In the genomic region with DNA sequence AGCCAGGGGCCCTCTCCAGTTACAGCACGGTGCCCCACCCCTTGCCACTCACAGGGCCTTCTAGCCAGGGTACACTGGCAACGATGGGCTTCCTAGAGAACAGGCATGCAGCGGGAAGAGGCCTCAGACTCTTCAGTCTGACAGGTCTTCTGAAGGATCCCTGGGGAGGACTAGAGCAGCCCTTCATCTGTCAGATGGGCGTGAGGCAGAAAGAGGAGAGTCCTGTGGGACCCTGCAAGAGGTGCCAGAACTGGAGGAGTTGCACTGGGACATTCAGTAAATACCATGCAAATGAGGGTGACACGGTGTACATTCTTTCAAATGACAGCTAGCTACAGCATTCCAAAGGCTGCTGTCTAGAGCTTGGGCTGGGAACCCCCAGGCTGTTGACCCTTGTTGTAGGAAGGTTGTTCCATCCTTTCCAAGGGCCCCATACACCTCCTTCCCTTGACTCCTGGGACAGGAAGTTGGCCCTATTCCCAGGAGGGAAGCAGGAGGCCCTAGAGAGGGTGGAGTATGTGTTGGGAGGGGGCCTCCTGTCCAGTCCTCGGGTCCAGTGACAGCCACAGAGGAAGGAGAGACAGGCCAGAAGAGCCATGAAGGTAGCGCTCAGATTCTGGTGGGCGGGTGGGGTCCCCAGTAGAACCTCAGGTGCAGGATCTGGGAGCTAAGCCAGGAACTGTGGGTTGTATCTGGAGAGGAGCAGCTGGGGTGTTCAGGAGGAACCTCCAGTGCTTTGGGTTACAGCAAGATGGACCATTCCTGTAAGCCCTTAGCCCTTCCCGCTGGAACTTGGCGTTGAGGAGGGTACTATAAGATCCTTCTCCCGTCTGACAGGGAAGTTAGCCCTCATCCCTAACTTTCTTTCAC, we compare ENCODE assay signal across 8 mouse cellular contexts. TPM values are rescaled to one million over a fixed set of nuclear protein-coding genes. Genes with fewer than 3 reads are reported as not detected.
DNase-seq lines count a peak whose midpoint lies in the region; ATAC-seq and TF ChIP-seq lines count a peak whose summit lies in the region.

No protein-coding gene starts in this region.

- peak; percentile 36 for DNase-seq in left cerebral cortex, postnatal 4 days
- no peak for DNase-seq in left cerebral cortex, postnatal 25 days (ENCODE audit: low spot score in 2 of 2)
- DNase-seq in embryonic facial prominence, embryonic 14.5 days (ENCODE audit: low spot score): peak; percentile 67
- peak; percentile 81 for DNase-seq in heart, postnatal 4 days
- DNase-seq in midbrain, postnatal 0 days (ENCODE audit: low spot score): no peak
- DNase-seq in urinary bladder, adult 18-20 months (ENCODE audit: low spot score in 2 of 2): no peak

- no peaks in the 10 kb centered on the region for H3K9me3 ChIP-seq in embryonic facial prominence, embryonic 14.5 days (ENCODE audit: control insufficient read depth, low read length)
- H3K9me3 ChIP-seq in limb, embryonic 12.5 days: no peaks in the 10 kb centered on the region
- no peaks in the 10 kb centered on the region for H3K9me3 ChIP-seq in midbrain, postnatal 0 days (ENCODE audit: low read length)

- H3K4me2 ChIP-seq in embryonic facial prominence, embryonic 14.5 days (ENCODE audit: low read depth, low read length): peak overlapping the region; percentile 65
- H3K4me2 ChIP-seq in limb, embryonic 12.5 days: peak overlapping the region; percentile 89
- H3K4me2 ChIP-seq in midbrain, postnatal 0 days (ENCODE audit: low read depth, low read length, poor library complexity, severe bottlenecking): 0 out of 2 replicates have a peak overlapping the region, but pooled peaks have one; percentile 12

- H3K4me3 ChIP-seq in embryonic facial prominence, embryonic 14.5 days (ENCODE audit: low read depth, low read length): peak overlapping the region; percentile 63
- peak overlapping the region; percentile 58 for H3K4me3 ChIP-seq in limb, embryonic 12.5 days (replicated peaks)
- H3K4me3 ChIP-seq in midbrain, postnatal 0 days (ENCODE audit: low read depth, low read length): no peak overlapping the region

- intact Hi-C loops in left cerebral cortex, postnatal 4 days (cut with DNase I): no loop called here
- intact Hi-C loops in left cerebral cortex, postnatal 25 days (cut with DNase I): no loop called here

- WGBS in embryonic facial prominence, embryonic 14.5 days: 23% methylated on average over 9 of the region's 11 CpGs
- 33% methylated on average over 11 of the region's 11 CpGs for WGBS in limb, embryonic 12.5 days
- WGBS in midbrain, postnatal 0 days: 32% methylated on average over 11 of the region's 11 CpGs

- no peak; the same call in 1 of the 2 replicates for ATAC-seq in embryonic facial prominence, embryonic 14.5 days (ENCODE audit: low read depth)
- ATAC-seq in limb, embryonic 12.5 days (ENCODE audit: insufficient number of reproducible peaks, insufficient read depth, low FRiP score, low TSS enrichment, low read depth): no peak
- ATAC-seq in midbrain, postnatal 0 days (ENCODE audit: low FRiP score): no peak
- no peak for ATAC-seq in megakaryocyte progenitor cell, adult 5-6 weeks (replicated peaks; ENCODE audit: poor library complexity)

- TF ChIP-seq CTCF in midbrain, postnatal 0 days (IDR thresholded peaks at IDR 0.05): no peak

- H3K4me1 ChIP-seq in embryonic facial prominence, embryonic 14.5 days (ENCODE audit: control insufficient read depth, insufficient read depth, low read length): peaks cover 68% of the 10 kb centered on the region
- H3K4me1 ChIP-seq in limb, embryonic 12.5 days (replicated peaks): peaks cover 98% of the 10 kb centered on the region
- H3K4me1 ChIP-seq in midbrain, postnatal 0 days (ENCODE audit: insufficient read depth, low read length): peaks cover 6% of the 10 kb centered on the region; the same call in 1 of the 2 replicates

- peak overlapping the region; percentile 99 for H3K27ac ChIP-seq in embryonic facial prominence, embryonic 14.5 days (replicated peaks; ENCODE audit: low read depth, low read length)
- peak overlapping the region; percentile 93 for H3K27ac ChIP-seq in limb, embryonic 12.5 days
- H3K27ac ChIP-seq in midbrain, postnatal 0 days (ENCODE audit: low read depth, low read length): peak overlapping the region; percentile 39; the same call in 1 of the 2 replicates

- H3K27me3 ChIP-seq in embryonic facial prominence, embryonic 14.5 days (replicated peaks; ENCODE audit: control insufficient read depth, insufficient read depth, low read length): no peaks in the 10 kb centered on the region
- peaks cover 16% of the 10 kb centered on the region for H3K27me3 ChIP-seq in limb, embryonic 12.5 days
- H3K27me3 ChIP-seq in midbrain, postnatal 0 days (ENCODE audit: insufficient read depth, low read length): peaks cover 5% of the 10 kb centered on the region; the same call in 1 of the 2 replicates

- H3K36me3 ChIP-seq in embryonic facial prominence, embryonic 14.5 days (ENCODE audit: control insufficient read depth, insufficient read depth, low read length): peaks cover 28% of the 10 kb centered on the region; the same call in 1 of the 2 replicates
- peaks cover 18% of the 10 kb centered on the region for H3K36me3 ChIP-seq in limb, embryonic 12.5 days
- no peaks in the 10 kb centered on the region for H3K36me3 ChIP-seq in midbrain, postnatal 0 days (ENCODE audit: insufficient read depth, low read length)

- peak overlapping the region; percentile 74 for H3K9ac ChIP-seq in embryonic facial prominence, embryonic 14.5 days (ENCODE audit: low read depth, low read length)
- H3K9ac ChIP-seq in limb, embryonic 12.5 days (replicated peaks): peak overlapping the region; percentile 77
- no peak overlapping the region for H3K9ac ChIP-seq in midbrain, postnatal 0 days (replicated peaks; ENCODE audit: low read length, poor library complexity, severe bottlenecking)

RNA-seq across cellular contexts. Expression of gene Tns2, which starts 1.7 kb away (rescaled TPM):
- total RNA-seq in left cerebral cortex, postnatal 4 days (2021): 10 to 100 TPM in 1 of 2 experiments, 1 to 10 TPM in 1; 8.5 to 11.4 TPM
- total RNA-seq in left cerebral cortex, postnatal 25 days (2021): 10 to 100 TPM; 11.8 to 19.1 TPM
- polyA plus RNA-seq in embryonic facial prominence, embryonic 14.5 days (2014; fragmentation: Nextera tagmentation; extraction: Ambion mirVana): 45.9 and 56.4 TPM in 2 replicates
- 10 to 100 TPM; 65.8 to 70.3 TPM for total RNA-seq in heart, postnatal 4 days (2021)
- 16.6 and 22.6 TPM in 2 replicates for polyA plus RNA-seq in limb, embryonic 12.5 days (2016; fragmentation: Nextera tagmentation; extraction: Ambion mirVana)
- 18.1 and 20.4 TPM in 2 replicates for total RNA-seq in midbrain, postnatal 0 days (2014; rRNA removed)
- 5.1 and 6.3 TPM in 2 replicates for polyA plus RNA-seq in midbrain, postnatal 0 days (2015; fragmentation: Nextera tagmentation; extraction: Ambion mirVana)
- not detected in 2 replicates for total RNA-seq in megakaryocyte progenitor cell, adult 5-6 weeks (2015)
- total RNA-seq in megakaryocyte progenitor cell, adult 5-6 weeks (2017): not detected in 2 replicates

RNA-seq across cellular contexts. Expression of gene Eif4b, which starts 28.3 kb away (rescaled TPM):
- 100 to 1,000 TPM; 206 to 211 TPM for total RNA-seq in left cerebral cortex, postnatal 4 days (2021)
- total RNA-seq in left cerebral cortex, postnatal 25 days (2021): 100 to 1,000 TPM; 157 to 161 TPM
- 123 and 141 TPM in 2 replicates for polyA plus RNA-seq in embryonic facial prominence, embryonic 14.5 days (2014; fragmentation: Nextera tagmentation; extraction: Ambion mirVana)
- total RNA-seq in heart, postnatal 4 days (2021): 100 to 1,000 TPM; 142 to 145 TPM
- 121 and 124 TPM in 2 replicates for polyA plus RNA-seq in limb, embryonic 12.5 days (2016; fragmentation: Nextera tagmentation; extraction: Ambion mirVana)
- total RNA-seq in midbrain, postnatal 0 days (2014; rRNA removed): 161 and 169 TPM in 2 replicates
- 65.8 and 68.2 TPM in 2 replicates for polyA plus RNA-seq in midbrain, postnatal 0 days (2015; fragmentation: Nextera tagmentation; extraction: Ambion mirVana)
- 163 and 180 TPM in 2 replicates for total RNA-seq in megakaryocyte progenitor cell, adult 5-6 weeks (2015)
- total RNA-seq in megakaryocyte progenitor cell, adult 5-6 weeks (2017): 394 and 459 TPM in 2 replicates

RNA-seq across cellular contexts. Expression of gene Spryd3, which starts 34.1 kb away (rescaled TPM):
- total RNA-seq in left cerebral cortex, postnatal 4 days (2021): 100 to 1,000 TPM; 115 to 118 TPM
- total RNA-seq in left cerebral cortex, postnatal 25 days (2021): 100 to 1,000 TPM; 142 to 146 TPM
- 19.2 TPM in 2 replicates for polyA plus RNA-seq in embryonic facial prominence, embryonic 14.5 days (2014; fragmentation: Nextera tagmentation; extraction: Ambion mirVana)
- 10 to 100 TPM; 19.9 to 22.6 TPM for total RNA-seq in heart, postnatal 4 days (2021)
- 12.9 and 16.8 TPM in 2 replicates for polyA plus RNA-seq in limb, embryonic 12.5 days (2016; fragmentation: Nextera tagmentation; extraction: Ambion mirVana)
- 120 and 134 TPM in 2 replicates for total RNA-seq in midbrain, postnatal 0 days (2014; rRNA removed)
- 118 and 120 TPM in 2 replicates for polyA plus RNA-seq in midbrain, postnatal 0 days (2015; fragmentation: Nextera tagmentation; extraction: Ambion mirVana)
- 2.9 and 3.2 TPM in 2 replicates for total RNA-seq in megakaryocyte progenitor cell, adult 5-6 weeks (2015)
- total RNA-seq in megakaryocyte progenitor cell, adult 5-6 weeks (2017): 11.5 and 17.9 TPM in 2 replicates

RNA-seq across cellular contexts. Expression of gene Igfbp6, which starts 42.3 kb away (rescaled TPM):
- total RNA-seq in left cerebral cortex, postnatal 4 days (2021): 1 to 10 TPM; 1.6 to 2.0 TPM
- 10 to 100 TPM; 36.5 to 43.1 TPM for total RNA-seq in left cerebral cortex, postnatal 25 days (2021)
- polyA plus RNA-seq in embryonic facial prominence, embryonic 14.5 days (2014; fragmentation: Nextera tagmentation; extraction: Ambion mirVana): 15.0 and 20.1 TPM in 2 replicates
- 10 to 100 TPM; 10.0 to 12.5 TPM for total RNA-seq in heart, postnatal 4 days (2021)
- 0.96 and 1.2 TPM in 2 replicates for polyA plus RNA-seq in limb, embryonic 12.5 days (2016; fragmentation: Nextera tagmentation; extraction: Ambion mirVana)
- total RNA-seq in midbrain, postnatal 0 days (2014; rRNA removed): 11.9 and 13.6 TPM in 2 replicates
- polyA plus RNA-seq in midbrain, postnatal 0 days (2015; fragmentation: Nextera tagmentation; extraction: Ambion mirVana): 9.9 and 12.7 TPM in 2 replicates
- total RNA-seq in megakaryocyte progenitor cell, adult 5-6 weeks (2015): not detected in 2 replicates
- not detected in 2 replicates for total RNA-seq in megakaryocyte progenitor cell, adult 5-6 weeks (2017)

RNA-seq across cellular contexts. Expression of gene Soat2, which starts 48.4 kb away (rescaled TPM):
- not detected for total RNA-seq in left cerebral cortex, postnatal 4 days (2021)
- under 1 TPM in 1 of 2 experiments, not detected in 1; 0.14 TPM for total RNA-seq in left cerebral cortex, postnatal 25 days (2021)
- polyA plus RNA-seq in embryonic facial prominence, embryonic 14.5 days (2014; fragmentation: Nextera tagmentation; extraction: Ambion mirVana): 0.17 and 0.63 TPM in 2 replicates
- total RNA-seq in heart, postnatal 4 days (2021): under 1 TPM; 0.11 to 0.17 TPM
- polyA plus RNA-seq in limb, embryonic 12.5 days (2016; fragmentation: Nextera tagmentation; extraction: Ambion mirVana): 0.15 TPM in 1 of 2 replicates, not detected in the other
- total RNA-seq in midbrain, postnatal 0 days (2014; rRNA removed): 0.61 TPM in 1 of 2 replicates, not detected in the other
- polyA plus RNA-seq in midbrain, postnatal 0 days (2015; fragmentation: Nextera tagmentation; extraction: Ambion mirVana): 0.06 and 0.12 TPM in 2 replicates
- 0.73 and 1.9 TPM in 2 replicates for total RNA-seq in megakaryocyte progenitor cell, adult 5-6 weeks (2015)
- 1.2 and 3.3 TPM in 2 replicates for total RNA-seq in megakaryocyte progenitor cell, adult 5-6 weeks (2017)

Comparison
In these comparisons a context has a peak if more than half of its experiments do, and no peak if none do; other contexts are left out.
1. DNase-seq: peak in left cerebral cortex, postnatal 4 days (single experiment), embryonic facial prominence, embryonic 14.5 days (single experiment) and heart, postnatal 4 days (single experiment); none in left cerebral cortex, postnatal 25 days (0 of 2), midbrain, postnatal 0 days (single experiment) and urinary bladder, adult 18-20 months (0 of 2).
2. H3K27ac ChIP-seq: peak in every context shown above with its lines; median percentile 99 in embryonic facial prominence, embryonic 14.5 days; 93 in limb, embryonic 12.5 days; 39 in midbrain, postnatal 0 days.
3. H3K4me2 ChIP-seq: peak in every context shown above with its lines; median percentile 89 in limb, embryonic 12.5 days; 65 in embryonic facial prominence, embryonic 14.5 days; 12 in midbrain, postnatal 0 days.
4. RNA of gene Tns2, which starts 1.7 kb away (total RNA-seq): 65.8 to 70.3 TPM in heart, postnatal 4 days, 11.8 to 19.1 TPM in left cerebral cortex, postnatal 25 days, 18.1 to 20.4 TPM in midbrain, postnatal 0 days and 8.5 to 11.4 TPM in left cerebral cortex, postnatal 4 days; not detected in megakaryocyte progenitor cell, adult 5-6 weeks; every median in the first group is over 4 times any median in the second.